Mouse (Mus musculus): ENCODE measurements around the gene Ascl2.

Gene Ascl2

DNA sequence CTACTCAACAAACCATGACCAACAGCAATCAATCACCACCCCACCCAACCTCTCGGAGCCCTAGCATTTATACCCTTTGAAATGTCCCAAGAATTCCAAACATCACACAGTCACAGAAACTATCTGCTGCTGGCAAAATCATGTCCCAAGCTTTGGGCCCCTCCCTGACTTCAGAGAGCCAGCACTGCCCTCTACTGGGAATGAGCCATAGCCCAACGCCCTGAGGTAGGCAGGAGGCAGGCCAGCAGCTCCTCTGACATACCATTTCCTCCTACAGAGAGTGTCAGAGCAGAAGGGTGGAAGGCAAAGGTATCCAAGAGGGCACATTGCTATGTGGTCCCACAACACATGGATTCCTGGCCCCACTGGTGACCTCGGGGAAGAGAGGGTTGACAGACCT, 33.6 kb upstream of the Ascl2 start:
- peak; percentile 21 for DNase-seq (ENCODE audit: low spot score)

- DNase-seq (ENCODE audit: low spot score): no peak
Observed at GRCm38 (mm10) chr7:142997403-142998150, 28.5 kb upstream of the Ascl2 start.

DNA sequence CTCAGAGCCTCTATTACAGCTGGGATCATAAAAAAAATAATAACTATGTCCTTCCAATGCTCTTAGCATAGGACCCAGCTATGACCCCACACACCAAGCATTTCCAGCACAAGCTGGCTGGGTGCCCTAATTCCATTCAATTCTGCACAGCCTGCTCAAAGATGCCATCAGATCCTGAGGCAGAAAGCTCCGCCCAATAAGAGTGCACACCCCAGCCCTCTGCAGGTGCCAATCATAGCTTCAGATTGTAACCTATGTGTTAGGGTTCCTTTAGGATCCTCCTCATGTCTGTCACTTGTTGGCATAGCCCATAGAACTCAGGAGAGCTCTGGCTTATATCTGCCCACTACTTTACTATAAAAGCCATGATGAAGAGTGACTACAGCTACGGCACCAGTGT, 27.9 kb upstream of the Ascl2 start:
- DNase-seq (ENCODE audit: low spot score): no peak

GRCm38 (mm10) chr7:142995630-142996338, 26.7 kb upstream of the Ascl2 start:
- DNase-seq (ENCODE audit: low spot score): no peak

- peak; percentile 70 for DNase-seq (ENCODE audit: low spot score)
Observed at GRCm38 (mm10) chr7:142995004-142995403, 25.9 kb upstream of the Ascl2 start.

DNA sequence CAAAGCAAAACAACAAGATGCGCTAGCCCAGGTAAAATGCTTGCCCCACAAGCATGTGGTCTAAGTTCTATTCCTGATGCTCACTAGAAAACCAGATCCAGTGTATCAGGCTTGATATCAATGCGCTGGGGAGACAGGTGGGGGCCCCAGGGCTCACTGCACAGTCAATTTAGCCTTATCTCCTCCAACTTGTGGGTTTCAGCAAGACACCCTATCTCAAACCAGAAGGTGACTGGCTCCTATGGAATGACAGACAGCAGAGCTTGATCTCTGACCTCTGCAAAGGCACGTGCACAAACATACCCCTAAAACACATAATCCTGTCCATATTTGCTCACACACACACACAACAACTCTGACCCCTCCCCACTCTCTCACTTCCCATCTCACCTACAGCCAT, 18.7 kb upstream of the Ascl2 start:
- DNase-seq (ENCODE audit: low spot score): no peak

- DNase-seq (ENCODE audit: low spot score): no peak
Observed at GRCm38 (mm10) chr7:142985146-142985545, 16.1 kb upstream of the Ascl2 start.

DNA sequence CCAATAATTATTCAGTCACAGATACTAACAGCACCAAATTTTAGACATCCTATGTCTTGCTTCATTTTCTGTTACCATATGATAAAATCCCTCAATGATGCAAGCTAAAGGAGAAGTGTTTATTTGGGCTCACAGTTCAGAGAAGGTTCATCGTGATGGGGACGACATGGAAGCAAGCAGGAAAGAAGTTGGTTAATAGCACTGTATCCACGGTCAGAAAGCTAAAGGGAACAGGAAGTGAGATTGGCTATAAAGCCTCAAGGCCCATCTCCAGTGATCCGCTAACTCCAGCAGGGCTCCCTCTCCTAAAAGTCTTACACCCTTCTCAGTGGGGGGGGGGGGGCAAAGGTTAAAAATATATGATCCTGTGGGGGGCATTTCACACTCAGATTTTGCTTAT, 12.8 kb upstream of the Ascl2 start:
- DNase-seq (ENCODE audit: low spot score): no peak

DNA sequence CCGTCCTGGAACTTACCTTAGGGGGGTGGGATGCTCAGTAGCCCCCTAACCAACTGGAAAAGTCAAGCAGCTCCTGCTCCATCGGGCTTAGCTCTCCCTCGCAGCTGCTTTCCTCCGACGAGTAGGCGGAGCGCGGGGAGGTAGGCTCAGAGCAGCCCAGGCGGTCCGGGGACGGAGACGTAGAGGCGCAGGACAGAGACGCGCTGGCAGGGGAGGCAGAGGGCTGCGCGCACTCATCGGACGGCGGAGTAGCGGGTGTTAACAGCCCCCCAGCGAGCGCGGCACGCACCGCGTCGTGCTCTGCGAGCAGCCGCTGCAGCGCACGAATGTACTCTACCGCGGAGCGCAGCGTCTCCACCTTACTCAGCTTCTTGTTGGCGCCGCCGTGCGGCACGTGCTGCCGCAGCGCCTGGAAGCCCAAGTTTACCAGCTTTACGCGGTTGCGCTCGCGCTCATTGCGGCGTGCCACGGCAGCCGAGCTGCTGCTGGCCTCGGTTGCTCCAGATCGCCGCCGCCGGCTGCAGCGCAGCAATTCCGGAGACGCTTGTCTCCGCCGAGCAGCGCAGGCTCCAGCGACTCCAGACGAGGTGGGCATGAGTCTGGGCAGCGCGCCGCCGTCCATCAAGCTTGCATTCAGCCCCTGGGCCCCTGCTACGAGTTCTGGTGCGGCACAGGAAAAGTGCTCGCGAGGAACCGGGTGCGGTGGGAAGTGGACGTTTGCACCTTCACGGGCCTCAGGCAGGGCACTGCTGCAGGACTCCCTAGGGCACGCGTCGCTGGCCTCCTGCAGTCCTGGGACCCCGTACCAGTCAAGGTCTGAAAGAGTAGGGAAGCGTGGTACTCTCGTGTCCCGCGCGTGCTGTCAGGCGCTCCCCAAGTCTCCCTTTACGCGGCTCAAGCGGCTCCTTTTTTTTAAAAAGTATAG, 918 bp downstream of the Ascl2 start:
- peak; percentile 9 for DNase-seq (ENCODE audit: low spot score)

- no peak for DNase-seq (ENCODE audit: low spot score)
Observed at GRCm38 (mm10) chr7:142967414-142967883, 1.6 kb downstream of the Ascl2 start.

- no peak for DNase-seq (ENCODE audit: low spot score)
Observed at GRCm38 (mm10) chr7:142959752-142960151, 9.3 kb downstream of the Ascl2 start.

- no peak for DNase-seq (ENCODE audit: low spot score)
Observed at GRCm38 (mm10) chr7:142958817-142959216, 10.2 kb downstream of the Ascl2 start.

GRCm38 (mm10) chr7:142956018-142956417, 13.0 kb downstream of the Ascl2 start:
- DNase-seq (ENCODE audit: low spot score): no peak

GRCm38 (mm10) chr7:142949568-142949967, 19.5 kb downstream of the Ascl2 start:
- DNase-seq (ENCODE audit: low spot score): no peak

GRCm38 (mm10) chr7:142937631-142938030, 31.4 kb downstream of the Ascl2 start:
- no peak for DNase-seq (ENCODE audit: low spot score)

DNA sequence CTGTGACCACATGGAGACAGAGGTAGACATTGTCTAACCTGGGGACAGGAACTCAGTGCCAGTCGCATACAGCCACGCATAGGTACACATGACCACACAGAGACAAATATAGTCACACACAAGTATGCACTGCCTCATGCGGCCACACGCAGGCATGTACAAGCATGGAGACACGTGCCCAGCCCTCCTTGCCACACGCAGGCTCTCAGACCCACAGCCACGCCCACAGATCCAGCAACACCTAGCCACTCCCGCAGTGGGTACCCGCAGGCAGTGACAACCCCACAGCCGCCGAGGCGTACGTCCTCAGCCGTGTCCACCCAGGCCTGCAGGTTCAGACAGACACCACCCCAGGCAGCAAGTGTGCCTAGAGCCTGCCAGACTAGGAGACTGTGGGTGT, 33.4 kb downstream of the Ascl2 start:
- DNase-seq (ENCODE audit: low spot score): no peak

DNA sequence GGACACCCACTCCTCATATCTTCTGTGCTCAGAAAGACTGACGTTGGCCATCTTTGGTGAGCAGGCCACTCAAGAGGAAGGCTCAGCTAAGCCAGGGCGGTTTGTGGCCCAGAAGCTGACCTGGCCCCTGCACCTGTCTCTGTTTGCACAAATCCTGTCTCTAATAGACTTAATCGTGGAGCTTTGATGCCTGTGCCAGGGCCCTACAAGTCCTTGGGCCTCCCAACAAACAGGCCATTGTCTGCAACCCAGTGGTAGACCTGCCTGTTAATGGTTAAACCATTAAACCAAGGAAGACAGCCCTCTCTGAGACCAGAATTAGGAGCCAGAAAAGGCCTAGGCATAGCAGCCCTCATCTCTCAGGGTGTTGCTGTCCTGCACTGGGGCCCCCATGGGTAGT, 36.6 kb downstream of the Ascl2 start:
- DNase-seq (ENCODE audit: low spot score): no peak

GRCm38 (mm10) chr7:142931028-142931427, 38.0 kb downstream of the Ascl2 start, which contains the start of gene Th:
Th (minus strand) TSS chr7:142931128.
- DNase-seq (ENCODE audit: low spot score): no peak

- DNase-seq (ENCODE audit: low spot score): no peak
Observed at GRCm38 (mm10) chr7:142929516-142929915, 39.5 kb downstream of the Ascl2 start.

GRCm38 (mm10) chr7:142927293-142927692, 41.8 kb downstream of the Ascl2 start:
- no peak for DNase-seq (ENCODE audit: low spot score)

GRCm38 (mm10) chr7:142918641-142919628, 50.1 kb downstream of the Ascl2 start:
- DNase-seq (ENCODE audit: low spot score): peak; percentile 69

Data from T-cell, adult 2 months (primary cell).